Mouse (Mus musculus) liver, postnatal 0 days (tissue): ENCODE measurements at regions not wholly inside any gene's neighbourhood (a gene's known extent, or its start where the extent isn't known, plus 50 kb on each side); places are given as distances from the start of the nearest gene placed in this dataset.

Experiments
- CTCF ChIP-seq: sonication (generic); IDR thresholded peaks from 2 replicates; pipeline ENCODE4 v1.5.1; 2016; ENCODE audit warnings: antibody characterized with exemption, low read depth
- EP300 ChIP-seq: IDR thresholded peaks from 2 replicates; pipeline ENCODE4 v1.6.1; 2016; ENCODE audit warnings: antibody characterized with exemption, low read depth, mild to moderate bottlenecking

GRCm38 (mm10) chr4:150726136-150726480 is 74.1 kb upstream of the Slc45a1 start:
- TF ChIP-seq EP300 (no peak), CTCF (no peak)
